ENCODE assay signal across 16 mouse cellular contexts in genomic region chr6:124447356-124447755, GRCm38 (mm10). TPM values are rescaled to one million over a fixed set of nuclear protein-coding genes. Genes with fewer than 3 reads are reported as not detected.
"Had no signal": no experiment of that assay in that cellular context is flagged by ENCODE, and none has a peak within 500 bp of the region (broad histone marks: within the 10 kb centered on the region; RNA-seq: fewer than 3 reads in every experiment).

No protein-coding gene starts in this region.

- H3K27me3 ChIP-seq: neural tube, embryonic 13.5 days; neural tube, embryonic 15.5 days; stomach, embryonic 15.5 days had no signal

- H3K9me3 ChIP-seq: neural tube, embryonic 13.5 days; neural tube, embryonic 15.5 days; stomach, embryonic 15.5 days had no signal

- H3K4me3 ChIP-seq: neural tube, embryonic 13.5 days; neural tube, embryonic 15.5 days; stomach, embryonic 15.5 days had no signal

- H3K4me1 ChIP-seq: neural tube, embryonic 13.5 days; neural tube, embryonic 15.5 days; stomach, embryonic 15.5 days had no signal

- H3K4me2 ChIP-seq: neural tube, embryonic 13.5 days; neural tube, embryonic 15.5 days; stomach, embryonic 15.5 days had no signal

- DNase-seq: retina, postnatal 1 day; right cerebral cortex, adult 18-20 months; right cerebral cortex, postnatal 14 days; right cerebral cortex, postnatal 25 days; right cerebral cortex, postnatal 4 days; spleen, adult 18-20 months; thymus, adult 18-20 months; thymus, adult 2 months; thymus, postnatal 14 days; thymus, postnatal 25 days; thymus, postnatal 4 days had no signal

- H3K36me3 ChIP-seq: stomach, embryonic 15.5 days had no signal

- H3K27ac ChIP-seq: neural tube, embryonic 13.5 days; neural tube, embryonic 15.5 days; stomach, embryonic 15.5 days; stomach, postnatal 0 days had no signal

- H3K9ac ChIP-seq: neural tube, embryonic 13.5 days; neural tube, embryonic 15.5 days; stomach, embryonic 15.5 days had no signal

RNA-seq across cellular contexts. Expression of gene Clstn3, which starts 17.2 kb away (rescaled TPM):
- total RNA-seq: neutrophil, adult 5-6 weeks had no signal
